In the genomic region with DNA sequence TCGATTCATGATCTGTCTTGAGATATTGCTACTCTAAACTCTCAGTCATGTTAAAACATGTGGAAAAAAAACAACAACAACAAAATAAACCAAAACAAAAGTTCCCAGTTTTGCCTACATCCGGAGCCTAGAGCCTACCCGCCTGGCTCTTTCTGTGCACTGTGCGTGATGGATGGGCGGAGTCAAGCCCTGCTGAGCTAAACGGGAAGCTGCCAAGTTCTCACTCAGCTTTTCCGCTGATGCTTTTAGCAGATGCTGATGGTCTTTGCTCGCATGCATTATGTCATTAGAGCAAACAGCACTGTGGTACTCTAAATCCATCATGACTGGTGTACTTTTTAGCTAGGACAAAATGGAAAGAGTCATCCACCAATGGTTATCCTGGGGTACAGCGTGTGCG, we compare ENCODE assay signal across 8 mouse cellular contexts. TPM values are rescaled to one million over a fixed set of nuclear protein-coding genes. Genes with fewer than 3 reads are reported as not detected.
DNase-seq lines count a peak whose midpoint lies in the region; ATAC-seq lines count a peak whose summit lies in the region.

No protein-coding gene starts in this region.

- DNase-seq in CD4-positive, CD25-positive, alpha-beta regulatory T cell, adult 2 months (ENCODE audit: low read depth, low spot score) = peak; percentile 49
- DNase-seq in MEL-GATA-1-ER (ENCODE audit: extremely low read depth, low read depth) = peak; percentile 44
- peak; percentile 29 to 33 for DNase-seq in heart, postnatal 36 days
- peak; percentile 43 for DNase-seq in retina, embryonic 14.5 days (ENCODE audit: low spot score)
- DNase-seq in urinary bladder, adult 2 months (ENCODE audit: low spot score) = no peak
- no peak for DNase-seq in layer of hippocampus, adult 9-10 months (ENCODE audit: low spot score)

- no peak overlapping the region for H3K9ac ChIP-seq in forebrain, embryonic 12.5 days
- no peak overlapping the region for H3K9ac ChIP-seq in liver, embryonic 12.5 days

- peak; percentile 51; the same call in 1 of the 2 replicates for ATAC-seq in forebrain, embryonic 12.5 days (ENCODE audit: low FRiP score)
- no peak for ATAC-seq in liver, embryonic 12.5 days

- H3K4me1 ChIP-seq in forebrain, embryonic 12.5 days = no peaks in the 10 kb centered on the region
- H3K4me1 ChIP-seq in liver, embryonic 12.5 days = no peaks in the 10 kb centered on the region; the same call in 1 of the 2 replicates

- no peaks in the 10 kb centered on the region for H3K36me3 ChIP-seq in forebrain, embryonic 12.5 days (replicated peaks)
- no peaks in the 10 kb centered on the region for H3K36me3 ChIP-seq in liver, embryonic 12.5 days

- 38% methylated on average over 10 of the region's 10 CpGs for WGBS in forebrain, embryonic 12.5 days
- 34% methylated on average over 10 of the region's 10 CpGs for WGBS in liver, embryonic 12.5 days (ENCODE audit: insufficient replicate concordance)

- peak overlapping the region; percentile 16; the same call in 1 of the 2 replicates for H3K4me3 ChIP-seq in forebrain, embryonic 12.5 days (replicated peaks)
- no peak overlapping the region for H3K4me3 ChIP-seq in liver, embryonic 12.5 days

- intact Hi-C loops in heart, postnatal 36 days (cut with DNase I) = no loop called here

- H3K27ac ChIP-seq in forebrain, embryonic 12.5 days = no peak overlapping the region
- no peak overlapping the region for H3K27ac ChIP-seq in liver, embryonic 12.5 days

- H3K27me3 ChIP-seq in forebrain, embryonic 12.5 days = no peaks in the 10 kb centered on the region
- peaks cover 29% of the 10 kb centered on the region for H3K27me3 ChIP-seq in liver, embryonic 12.5 days (replicated peaks)

- peak overlapping the region; percentile 45 for H3K4me2 ChIP-seq in forebrain, embryonic 12.5 days
- peak overlapping the region; percentile 32 for H3K4me2 ChIP-seq in liver, embryonic 12.5 days

- no peaks in the 10 kb centered on the region for H3K9me3 ChIP-seq in forebrain, embryonic 12.5 days
- no peaks in the 10 kb centered on the region for H3K9me3 ChIP-seq in liver, embryonic 12.5 days (replicated peaks)

RNA-seq across cellular contexts. Expression of a gene that starts 20.6 kb away (rescaled TPM):
- polyA plus RNA-seq in forebrain, embryonic 12.5 days (2016; fragmentation: Nextera tagmentation; extraction: Ambion mirVana) = 20.6 and 22.0 TPM in 2 replicates
- total RNA-seq in heart, postnatal 36 days (2021) = 10 to 100 TPM; 11.9 to 14.2 TPM
- polyA plus RNA-seq in liver, embryonic 12.5 days (2016; fragmentation: Nextera tagmentation; extraction: Ambion mirVana) = 7.8 and 8.3 TPM in 2 replicates
- polyA plus RNA-seq in urinary bladder, adult 2 months (2012; rRNA removed) = 8.2 and 9.6 TPM in 2 replicates

RNA-seq across cellular contexts. Expression of a gene that starts 48.6 kb away (rescaled TPM):
- polyA plus RNA-seq in forebrain, embryonic 12.5 days (2016; fragmentation: Nextera tagmentation; extraction: Ambion mirVana) = 33.3 and 33.4 TPM in 2 replicates
- total RNA-seq in heart, postnatal 36 days (2021) = 10 to 100 TPM; 23.7 to 24.5 TPM
- polyA plus RNA-seq in liver, embryonic 12.5 days (2016; fragmentation: Nextera tagmentation; extraction: Ambion mirVana) = 10.9 and 11.1 TPM in 2 replicates
- polyA plus RNA-seq in urinary bladder, adult 2 months (2012; rRNA removed) = 18.6 and 23.7 TPM in 2 replicates

Comparison
In these comparisons a context has a peak if more than half of its experiments do, and no peak if none do; other contexts are left out.
1. DNase-seq: peak in CD4-positive, CD25-positive, alpha-beta regulatory T cell, adult 2 months (single experiment), MEL-GATA-1-ER (single experiment), heart, postnatal 36 days (2 of 2) and retina, embryonic 14.5 days (single experiment); none in urinary bladder, adult 2 months (single experiment) and layer of hippocampus, adult 9-10 months (single experiment).